Mouse (Mus musculus): ENCODE measurements around the gene Ifit1.
"Not testable (repeated sequence)": the region's sequence is repeated elsewhere in the genome, so short reads cannot be mapped to it uniquely, and the experiment has no call there.

Ifit1 gene

DNA sequence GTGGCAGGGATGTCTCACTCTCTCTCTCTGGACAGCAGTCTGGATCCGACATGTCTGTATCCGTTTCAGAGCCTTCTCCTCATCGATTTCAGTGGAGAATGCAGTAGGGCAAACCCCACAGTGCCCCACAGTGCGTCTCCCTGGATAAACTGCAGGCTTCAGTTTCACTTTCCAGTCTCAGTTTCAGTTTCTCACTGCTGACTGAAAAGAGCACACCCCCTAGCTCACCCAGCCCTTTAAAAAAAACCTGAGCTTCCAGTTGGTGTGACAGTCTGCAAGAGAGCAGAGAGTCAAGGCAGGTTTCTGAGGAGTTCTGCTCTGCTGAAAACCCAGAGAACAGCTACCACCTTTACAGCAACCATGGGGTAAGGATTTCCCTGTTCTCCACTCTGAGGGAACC is at the start of gene Ifit1, which contains the start of gene Ifit1bl2:
Ifit1 (plus strand) TSS at position 249 of the 400 bp plus-strand sequence.
Ifit1bl2 (minus strand) TSS at position 121 of the 400 bp plus-strand sequence.
- DNase-seq = peak; percentile 49 to 55

DNA sequence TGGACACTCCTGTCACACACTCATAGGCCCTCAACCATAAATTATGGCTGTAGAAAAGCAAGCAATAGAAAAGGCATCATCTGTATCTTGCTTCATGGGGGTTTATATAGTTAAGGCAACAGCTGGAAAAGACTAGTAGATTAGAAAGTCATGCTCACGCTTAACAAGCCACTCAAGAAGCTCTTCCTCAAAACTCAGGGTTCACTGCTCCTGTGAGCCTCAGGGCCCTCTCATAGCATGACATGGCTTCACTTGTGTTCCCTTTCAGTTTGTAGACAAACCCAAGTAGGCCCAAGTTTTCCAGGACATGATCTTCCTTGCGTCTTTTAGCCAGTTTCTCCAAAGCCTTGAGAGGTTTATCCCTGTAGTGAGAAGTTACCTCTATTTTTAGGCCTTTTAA is 47.2 kb upstream of the Ifit1 start:
- peak in 1 of 2 experiments; percentile 44 for DNase-seq

DNA sequence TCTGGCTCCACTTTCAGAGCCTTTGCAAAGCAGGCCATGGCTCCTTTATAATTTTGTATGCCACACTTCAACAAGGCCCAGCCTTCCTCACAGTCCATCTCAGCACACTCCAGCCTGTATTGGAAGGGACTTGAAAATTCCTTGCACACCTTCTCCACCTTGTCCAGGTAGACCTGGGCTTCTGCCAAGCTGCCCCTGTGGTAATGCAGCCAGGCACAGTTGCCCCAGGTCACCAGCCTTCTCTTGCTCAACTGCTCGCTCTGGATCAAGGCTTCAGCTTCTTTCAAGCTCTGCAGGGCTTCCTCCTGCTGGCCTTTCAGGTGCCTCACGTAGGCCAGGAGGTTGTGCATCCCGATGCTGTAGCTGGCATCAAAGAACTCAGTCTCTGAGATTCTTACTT is 46.1 kb upstream of the Ifit1 start:
- DNase-seq = not testable (repeated sequence)

DNA sequence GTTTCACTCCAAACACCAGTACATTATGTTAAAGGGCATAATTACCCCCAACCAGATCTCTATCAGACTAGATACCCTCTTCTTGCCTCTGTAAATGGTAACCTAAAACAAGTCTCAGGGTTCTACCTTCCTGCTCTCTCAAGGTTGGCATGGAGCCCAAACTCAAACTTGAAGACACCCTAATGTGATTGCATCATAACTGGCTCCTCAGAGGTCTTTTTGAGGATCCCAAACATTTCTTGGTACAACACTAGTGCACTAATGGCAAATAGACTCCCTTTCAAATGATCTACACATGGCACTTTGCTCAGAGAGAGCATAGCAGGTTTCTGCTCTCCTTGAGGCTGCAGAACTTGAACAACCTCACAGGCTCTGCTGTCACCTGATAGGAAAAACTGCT is 43.9 kb upstream of the Ifit1 start:
- no peak for DNase-seq

DNA sequence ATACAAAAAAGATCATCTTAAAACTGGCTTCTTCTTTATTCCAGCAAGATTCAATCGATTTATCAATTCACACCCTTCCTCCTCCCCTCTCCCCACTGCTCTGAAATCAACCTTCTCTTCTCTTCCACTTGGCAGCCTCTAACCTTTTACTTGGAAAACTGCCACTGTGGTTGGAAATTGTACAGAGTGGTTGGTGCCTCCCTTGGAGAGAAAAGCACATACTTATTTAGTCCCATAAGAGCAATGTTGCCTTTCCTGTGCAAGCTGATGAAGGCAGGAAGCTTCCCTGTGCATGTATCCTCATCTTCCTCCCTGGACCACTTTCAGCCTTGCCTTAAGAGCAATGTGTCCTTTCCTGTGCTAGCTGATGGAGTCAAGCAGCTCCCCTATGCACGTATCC is 42.3 kb upstream of the Ifit1 start:
- no peak for DNase-seq

DNA sequence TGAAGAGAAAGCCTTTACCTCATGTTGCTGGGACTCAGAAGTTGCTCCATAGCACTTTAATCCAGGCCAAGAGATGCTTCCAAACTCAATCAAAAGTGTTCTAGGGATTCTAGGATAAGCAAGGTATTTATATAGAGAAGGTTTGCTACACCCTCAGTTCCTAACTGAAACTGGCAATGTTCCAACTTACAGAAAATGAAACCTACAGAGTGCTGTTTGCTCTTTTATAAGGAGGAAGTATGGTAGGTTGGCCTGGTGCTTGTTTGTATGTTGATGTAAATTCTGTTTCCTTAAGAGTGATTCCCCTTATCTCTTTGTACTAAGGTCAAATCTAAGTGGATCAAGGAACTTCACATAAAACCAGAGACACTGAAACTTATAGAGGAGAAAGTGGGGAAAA is 41.4 kb upstream of the Ifit1 start:
- DNase-seq = peak; percentile 50 to 56

DNA sequence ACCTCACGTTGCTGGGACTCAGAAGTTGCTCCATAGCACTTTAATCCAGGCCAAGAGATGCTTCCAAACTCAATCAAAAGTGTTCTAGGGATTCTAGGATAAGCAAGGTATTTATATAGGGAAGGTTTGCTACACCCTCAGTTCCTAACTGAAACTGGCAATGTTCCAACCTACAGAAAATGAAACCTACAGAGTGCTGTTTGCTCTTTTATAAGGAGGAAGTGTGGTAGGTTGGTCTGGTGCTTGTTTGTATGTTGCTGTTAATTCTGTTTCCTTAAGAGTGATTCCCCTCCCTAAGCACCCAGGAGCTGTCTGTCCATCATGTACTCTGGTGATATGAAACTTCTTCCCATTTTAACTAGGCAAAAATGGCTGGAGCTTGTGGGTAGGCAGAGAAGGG is 38.8 kb upstream of the Ifit1 start, which contains the start of gene Ifit1bl1:
Ifit1bl1 (minus strand) TSS at position 69 of the 400 bp plus-strand sequence.
- DNase-seq = peak; percentile 39 to 43

DNA sequence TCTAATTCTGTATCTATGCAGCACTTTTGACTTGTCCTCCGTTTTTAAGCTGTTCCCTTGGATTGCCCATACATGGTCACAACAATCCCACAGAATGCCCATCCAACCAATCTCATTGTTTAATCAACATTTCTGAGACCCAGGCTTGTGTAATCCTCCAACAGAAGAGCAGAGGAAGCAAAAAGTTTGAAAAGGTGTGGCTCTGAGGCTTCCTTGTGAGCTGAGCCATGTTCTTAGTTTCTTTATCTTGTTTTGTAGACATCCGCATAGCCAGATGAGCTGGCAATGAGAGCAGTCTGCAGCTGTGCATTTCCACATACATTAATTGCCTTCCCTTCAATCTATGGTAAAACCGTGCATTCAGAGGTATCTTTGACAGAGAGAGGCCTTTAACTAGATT is 35.2 kb upstream of the Ifit1 start:
- DNase-seq = no peak

DNA sequence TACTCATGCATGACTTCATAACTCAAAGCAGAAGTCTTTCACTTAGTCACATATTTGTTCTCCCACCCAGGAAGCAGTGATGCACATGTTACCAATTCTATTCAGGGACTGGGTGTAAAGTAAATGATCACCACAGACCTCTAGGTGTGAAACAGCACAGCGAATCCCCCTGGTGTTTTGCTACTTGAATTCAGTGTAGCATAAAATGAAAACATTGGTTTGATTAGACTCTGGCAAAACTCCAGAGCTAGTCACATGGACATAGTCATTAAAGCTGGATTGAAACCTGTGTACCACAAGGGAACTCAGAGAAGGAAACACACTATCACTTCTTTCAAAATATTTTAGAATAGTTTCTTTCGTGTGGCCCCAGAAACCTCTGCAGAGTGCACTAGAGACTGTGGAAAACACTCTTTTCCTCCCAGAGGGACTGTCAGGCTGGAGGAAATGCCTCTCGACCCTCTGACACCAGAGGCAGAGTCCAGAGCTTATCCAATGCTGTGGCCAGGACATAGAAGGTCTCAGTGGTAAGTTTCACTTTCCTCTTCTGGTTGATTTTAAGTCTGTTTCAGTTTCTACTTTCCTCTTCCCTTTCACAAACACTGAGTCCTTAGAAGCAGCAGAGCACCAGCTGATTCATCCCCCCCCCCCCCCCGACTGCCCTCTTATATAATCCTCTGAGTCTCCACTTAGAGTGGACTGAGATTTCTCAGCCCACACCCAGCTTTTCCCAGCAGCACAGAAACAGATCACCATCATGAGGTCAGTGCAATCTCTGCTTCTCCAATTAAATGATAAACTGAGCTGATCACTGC is 33.2 kb upstream of the Ifit1 start, which contains the start of gene Ifit3b:
Ifit3b (plus strand) TSS at position 734 of the 815 bp plus-strand sequence.
- DNase-seq = peak; percentile 55 to 62

DNA sequence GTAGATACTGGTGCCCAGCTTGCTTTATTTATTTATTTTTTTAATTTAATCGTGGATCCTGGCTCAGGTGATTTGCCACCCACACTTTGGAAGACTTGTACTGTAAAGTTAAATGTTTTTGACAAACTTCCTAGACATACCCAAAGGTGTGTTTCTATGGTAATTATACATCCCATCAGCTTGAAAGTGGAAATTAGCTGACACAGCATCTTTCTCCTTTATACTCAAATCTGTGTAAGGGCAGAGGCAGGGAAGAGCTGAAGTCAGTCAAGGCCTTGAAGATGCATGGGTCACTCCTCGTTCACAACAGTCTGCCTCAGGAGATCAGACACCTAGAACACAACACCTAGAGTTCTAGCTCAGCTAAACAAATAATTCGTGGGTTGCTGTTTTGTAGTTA is 30.6 kb upstream of the Ifit1 start:
- not testable (repeated sequence) for DNase-seq

DNA sequence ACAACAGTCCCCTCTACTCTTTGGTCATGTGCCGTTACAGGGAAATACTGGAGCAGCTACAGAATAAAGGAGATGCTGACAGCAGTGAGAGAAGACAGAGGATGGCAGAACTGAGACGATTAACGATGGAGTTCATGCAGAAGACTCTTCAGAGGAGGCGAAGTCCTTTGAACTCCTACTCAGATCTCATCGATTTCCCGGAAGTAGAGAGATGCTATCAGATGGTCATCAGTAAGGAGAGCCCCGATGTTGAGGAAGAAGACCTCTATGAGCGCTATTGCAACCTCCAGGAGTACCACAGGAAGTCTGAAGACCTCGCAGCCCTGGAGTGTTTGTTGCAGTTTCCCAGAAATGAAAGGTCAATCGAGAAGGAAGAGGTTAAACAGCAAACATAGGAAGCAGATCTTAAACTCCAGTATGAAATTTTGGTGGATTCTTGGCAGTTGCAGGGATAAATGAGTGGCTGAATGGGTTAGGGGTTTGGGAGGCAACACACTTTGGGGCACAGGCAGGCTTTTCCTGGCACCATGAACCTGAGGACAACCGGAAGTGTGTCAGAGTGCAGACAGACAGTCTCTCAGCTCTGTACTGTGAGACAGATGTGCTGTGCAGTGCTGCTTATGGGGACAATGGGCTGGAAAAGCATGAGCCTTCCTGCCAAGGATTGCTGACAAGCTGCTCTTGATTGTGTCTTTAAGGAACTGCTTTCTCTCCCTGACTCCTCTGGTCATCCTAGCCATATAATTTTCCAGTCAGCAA is 28.2 kb upstream of the Ifit1 start:
- DNase-seq = not testable (repeated sequence)

DNA sequence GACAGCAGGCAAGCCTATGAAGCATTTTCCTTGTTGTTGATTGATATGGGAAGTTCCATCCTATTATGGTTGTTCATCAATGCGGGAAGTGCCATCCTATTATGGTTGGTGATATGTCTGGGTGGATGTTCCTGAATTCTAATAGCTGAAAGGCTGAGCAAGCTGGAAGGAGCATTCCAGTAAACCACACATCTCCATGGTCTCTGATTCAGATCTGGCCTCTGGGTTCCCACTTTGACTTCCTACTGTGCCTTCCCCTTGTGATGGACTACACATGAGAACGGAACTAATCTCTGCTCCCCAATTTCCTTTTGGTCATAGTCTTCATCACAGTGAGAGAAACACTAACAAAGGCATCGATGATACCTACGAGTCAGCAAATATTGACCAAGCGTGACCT is 19.8 kb upstream of the Ifit1 start:
- DNase-seq = no peak

DNA sequence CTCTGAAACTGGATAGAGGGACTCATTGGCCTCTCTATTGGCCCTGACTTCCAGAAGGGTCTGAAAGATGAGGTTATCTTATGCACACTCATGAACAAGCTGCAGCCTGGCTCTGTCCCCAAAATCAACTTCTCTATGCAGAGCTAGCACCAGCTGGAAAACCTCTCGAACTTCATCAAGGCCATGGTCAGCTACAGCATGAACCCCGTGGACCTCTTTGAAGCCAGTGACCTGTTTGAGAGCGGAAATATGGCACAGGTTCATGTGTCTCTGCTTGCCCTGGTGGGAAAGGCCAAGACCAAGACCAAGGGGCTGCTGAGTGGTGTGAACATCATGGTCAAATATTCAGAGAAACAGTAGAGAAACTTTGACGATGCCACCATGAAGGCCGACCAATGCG is 16.9 kb upstream of the Ifit1 start:
- no peak for DNase-seq

DNA sequence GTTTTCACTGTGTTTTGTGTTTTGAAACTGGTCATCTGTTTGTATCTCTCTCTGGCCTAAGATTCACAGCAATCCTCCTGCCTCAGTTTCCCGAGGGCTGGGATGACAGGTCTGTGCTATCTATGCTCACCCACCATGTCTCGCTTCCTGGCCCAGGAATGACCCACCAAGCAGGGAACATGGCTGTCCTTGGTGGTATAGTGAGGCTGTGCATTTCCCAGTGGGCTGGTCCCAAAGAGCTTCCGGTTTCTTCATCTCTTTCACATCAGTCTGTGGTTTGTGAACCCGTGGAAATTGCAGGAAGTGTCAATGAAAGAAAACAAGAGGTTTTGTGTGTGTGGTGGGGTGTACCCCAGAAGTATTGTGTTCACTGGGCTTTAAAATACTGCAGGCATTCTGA is 16.0 kb upstream of the Ifit1 start:
- no peak for DNase-seq

DNA sequence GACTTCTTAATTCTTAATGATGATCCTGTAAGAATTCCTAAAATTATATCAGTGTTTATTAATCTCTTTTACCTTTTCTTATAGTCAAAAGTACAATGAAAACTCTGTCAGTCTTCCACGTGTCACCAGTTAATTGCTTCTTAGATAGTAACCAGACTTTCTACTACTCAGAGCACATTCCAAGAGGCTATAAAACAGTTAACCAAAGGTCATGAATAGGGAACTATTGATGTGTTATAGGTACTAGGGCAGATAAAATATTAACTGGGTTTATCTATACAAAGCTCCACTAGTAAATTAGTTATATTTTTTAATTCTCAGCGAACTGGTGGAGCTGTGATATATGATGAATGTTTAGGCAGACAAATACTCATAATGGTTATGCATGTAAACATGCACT is 13.2 kb upstream of the Ifit1 start:
- DNase-seq = no peak

DNA sequence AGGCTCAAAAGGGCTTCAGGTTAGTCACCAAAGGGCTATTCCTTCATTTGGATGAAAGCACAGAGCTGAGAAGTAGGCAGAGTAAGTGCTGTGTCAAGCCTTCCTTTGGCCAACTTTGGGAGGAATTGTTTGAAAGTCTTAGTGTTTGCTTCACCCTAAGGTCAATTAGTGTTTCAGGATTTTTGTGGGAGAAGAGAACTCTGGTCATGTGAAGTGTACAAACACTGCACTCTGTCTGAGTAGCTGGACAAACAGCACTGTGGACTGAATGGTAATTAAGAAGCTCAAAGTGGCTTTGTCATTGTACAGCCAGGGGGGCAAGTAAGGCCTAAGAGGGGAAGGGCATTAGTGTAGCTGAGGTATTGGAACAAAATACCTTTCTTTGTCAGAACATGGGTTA is 9.2 kb upstream of the Ifit1 start:
- DNase-seq = no peak

DNA sequence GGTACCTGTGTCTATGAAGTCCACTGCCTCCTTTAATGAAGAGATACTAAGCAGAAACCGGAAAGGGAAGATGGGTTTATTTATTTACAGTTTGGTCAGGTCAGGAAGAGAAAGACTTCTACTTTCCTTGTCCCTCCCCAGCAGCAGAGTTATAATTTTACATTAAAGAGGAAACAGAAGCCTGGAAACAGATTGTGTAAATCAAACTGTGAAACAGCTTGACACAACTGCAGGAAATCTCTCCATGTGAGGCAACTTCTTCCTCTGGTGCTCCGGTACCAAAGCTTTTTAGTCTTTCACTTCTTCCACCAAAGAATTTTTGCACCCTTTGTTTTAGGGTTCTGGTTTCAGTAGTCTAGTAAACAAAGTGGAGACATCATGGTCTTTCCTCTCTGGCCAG is 7.2 kb upstream of the Ifit1 start:
- no peak for DNase-seq

DNA sequence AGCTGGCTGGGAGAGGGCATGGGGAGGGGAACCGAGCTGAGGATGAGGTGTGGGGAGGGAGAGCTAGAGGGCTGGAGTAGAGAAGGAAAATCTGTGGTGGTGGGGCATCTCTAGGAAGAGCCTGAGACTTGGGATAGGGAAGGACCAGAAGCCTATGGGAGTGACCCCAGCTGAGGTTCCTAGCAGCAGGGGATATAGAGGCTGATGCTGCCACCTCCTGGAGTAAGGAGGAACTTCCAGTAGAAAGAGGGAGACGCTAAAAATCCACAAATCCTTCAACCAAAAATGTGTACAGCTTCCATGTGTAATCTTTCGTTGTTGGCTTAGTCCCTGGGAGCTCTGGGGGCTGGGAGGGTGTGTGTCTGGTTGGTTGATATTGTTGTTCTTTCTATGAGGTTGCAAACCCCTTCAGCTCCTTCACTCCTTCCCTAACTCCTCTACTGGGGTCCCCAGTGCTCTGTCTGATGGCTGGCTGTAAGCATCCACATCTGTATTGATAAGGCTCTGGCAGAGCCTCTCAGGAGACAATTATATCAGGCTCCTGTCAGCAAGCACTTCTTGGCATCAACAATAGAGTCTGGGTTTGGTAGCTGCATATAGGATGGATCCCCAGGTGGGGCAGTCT is 3.6 kb upstream of the Ifit1 start:
- DNase-seq = peak; percentile 73 to 75

DNA sequence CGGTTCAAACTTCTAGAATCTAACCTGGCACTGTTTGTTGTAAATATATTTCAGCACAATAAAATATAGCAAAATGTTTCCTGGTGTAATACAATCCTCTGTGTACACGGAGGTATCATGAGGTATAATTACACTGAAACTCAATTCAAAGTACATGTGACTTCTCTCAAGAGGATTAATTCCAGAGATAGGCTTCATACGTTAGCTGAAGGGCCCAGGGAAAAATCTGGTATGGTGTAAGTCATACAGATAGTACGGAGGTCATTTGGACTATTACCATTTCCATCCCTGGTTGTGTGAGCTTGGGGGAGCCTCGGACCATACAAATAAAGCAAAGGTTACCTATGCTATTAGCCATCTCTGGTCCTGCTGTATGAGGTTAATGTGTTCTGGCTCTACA is 1.9 kb downstream of the Ifit1 start:
- DNase-seq = no peak

DNA sequence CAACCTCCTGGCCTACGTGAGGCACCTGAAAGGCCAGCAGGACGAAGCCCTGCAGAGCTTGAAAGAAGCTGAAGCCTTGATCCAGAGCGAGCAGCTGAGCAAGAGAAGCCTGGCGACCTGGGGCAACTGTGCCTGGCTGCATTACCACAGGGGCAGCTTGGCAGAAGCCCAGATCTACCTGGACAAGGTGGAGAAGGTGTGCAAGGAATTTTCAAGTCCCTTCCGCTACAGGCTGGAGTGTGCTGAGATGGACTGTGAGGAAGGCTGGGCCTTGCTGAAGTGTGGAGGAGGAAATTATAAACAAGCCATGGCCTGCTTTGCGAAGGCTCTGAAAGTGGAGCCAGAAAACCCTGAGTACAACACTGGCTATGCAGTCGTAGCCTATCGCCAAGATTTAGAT is 7.0 kb downstream of the Ifit1 start:
- not testable (repeated sequence) for DNase-seq

DNA sequence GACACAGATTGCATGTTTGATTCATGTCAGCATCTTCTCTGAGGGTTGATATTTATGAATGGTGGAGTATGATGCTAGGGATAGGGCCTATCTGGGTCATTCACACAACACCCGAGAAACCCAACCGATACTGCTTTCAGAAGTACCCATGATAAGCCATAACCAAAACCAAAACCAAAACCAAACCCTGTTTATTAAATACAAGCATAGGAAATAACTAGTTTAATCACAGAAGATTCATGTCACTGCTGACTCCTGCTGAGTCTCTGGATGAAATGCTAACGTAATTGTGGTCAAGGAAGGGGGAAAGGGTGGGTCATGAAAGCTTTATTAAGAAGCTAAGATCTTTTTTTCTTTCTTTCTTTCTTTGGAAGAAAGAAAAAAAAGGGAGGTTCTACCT is 9.6 kb downstream of the Ifit1 start:
- DNase-seq = no peak

DNA sequence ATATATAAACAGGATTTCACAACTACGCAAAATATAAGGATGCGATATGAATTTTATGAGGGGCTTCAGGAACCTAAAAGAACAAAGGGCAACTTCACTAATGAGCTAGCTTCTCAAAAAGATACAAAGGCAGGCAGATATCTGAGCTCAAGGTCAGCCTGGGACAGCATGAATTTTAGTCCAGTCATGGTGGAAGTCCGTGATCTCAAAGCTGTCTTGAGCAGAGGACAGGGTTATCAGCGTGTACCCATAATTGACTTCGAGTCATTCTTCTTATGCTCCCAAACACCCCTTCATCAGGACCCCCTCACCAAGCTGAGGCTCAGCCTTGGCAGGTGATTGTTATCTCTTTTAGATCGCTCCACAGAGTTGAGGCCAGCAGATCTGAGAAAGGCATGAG is 10.3 kb downstream of the Ifit1 start:
- DNase-seq = no peak

DNA sequence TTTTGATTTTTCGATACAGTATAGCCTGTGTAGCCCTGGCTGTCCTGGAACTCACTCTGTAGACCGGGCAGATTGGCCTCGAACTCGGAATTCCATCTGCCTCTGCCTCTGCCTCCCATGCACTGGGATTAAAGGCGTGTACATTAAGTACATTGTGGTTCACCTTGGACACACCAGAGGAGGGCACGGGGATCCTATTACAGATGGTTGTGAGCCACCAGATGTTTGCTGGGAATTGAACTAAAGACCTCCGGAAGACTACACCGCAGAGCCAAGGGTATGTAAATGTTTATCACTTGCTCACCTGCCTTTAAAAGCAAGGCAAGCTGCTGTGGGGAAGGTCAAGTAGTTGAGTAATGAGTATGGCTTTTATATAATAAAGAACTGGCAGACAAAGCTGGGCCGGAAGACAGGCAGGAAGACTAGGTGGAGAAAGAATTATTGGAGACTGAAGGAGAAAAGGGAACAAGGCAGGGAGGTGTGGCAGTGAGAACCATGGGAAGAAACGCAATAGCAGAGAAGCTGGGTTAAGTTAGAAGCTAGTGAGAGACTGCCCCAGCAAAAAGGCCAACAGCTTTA is 14.6 kb downstream of the Ifit1 start:
- no peak for DNase-seq

Data from B cell, adult 2 months (primary cell).